Mouse (Mus musculus) liver, postnatal 0 days (tissue): ENCODE results near the gene Eef1g.

ENCODE experiments used
- CTCF ChIP-seq: sonication (generic); IDR thresholded peaks from 2 replicates; pipeline ENCODE4 v1.5.1; 2016; ENCODE audit warnings: antibody characterized with exemption, low read depth
- EP300 ChIP-seq: IDR thresholded peaks from 2 replicates; pipeline ENCODE4 v1.6.1; 2016; ENCODE audit warnings: antibody characterized with exemption, low read depth, mild to moderate bottlenecking

- TF ChIP-seq CTCF (no peak), EP300 (no peak)
Observed at GRCm38 (mm10) chr19:8989066-8989566, 22.3 kb downstream of the Eef1g start, which contains the start of gene Ahnak.
